Mouse (Mus musculus): ENCODE results near the gene Sphk2. TPM values are rescaled to one million over a fixed set of nuclear protein-coding genes. Genes with fewer than 3 reads are reported as not detected.

Sphk2 gene
- polyA plus RNA-seq, 1 experiment from 2014 or later = 38.9 TPM

- Histone ChIP-seq H3K9me3 (replicated peaks; ENCODE audit: control insufficient read depth, low read length) (no peaks in the 10 kb centered on the region), H3K27me3 (ENCODE audit: control insufficient read depth, insufficient read depth, low read length) (peaks cover 14% of the 10 kb centered on the region; the same call in 1 of the 2 replicates), H3K4me3 (replicated peaks; ENCODE audit: low read length) (peak overlapping the region; percentile 71), H3K9ac (ENCODE audit: low read length) (peak overlapping the region; percentile 77), H3K4me1 (ENCODE audit: control insufficient read depth, insufficient read depth, low read length) (peaks cover 43% of the 10 kb centered on the region), H3K27ac (ENCODE audit: low read length) (peak overlapping the region; percentile 90), H3K4me2 (ENCODE audit: low read depth, low read length) (peak overlapping the region; percentile 93), H3K36me3 (ENCODE audit: control insufficient read depth, insufficient read depth, low read length) (no peaks in the 10 kb centered on the region)
- under 1% methylated on average over 13 of the region's 13 CpGs for WGBS
- ATAC-seq (ENCODE audit: insufficient read depth, low FRiP score) = peak; percentile 54
Observed at GRCm38 (mm10) chr7:45704046-45704559, 13.7 kb downstream of the Sphk2 start.

GRCm38 (mm10) chr7:45703521-45704033, 14.2 kb downstream of the Sphk2 start:
- no peaks in the 10 kb centered on the region for H3K9me3 ChIP-seq (replicated peaks; ENCODE audit: control insufficient read depth, low read length)
- peaks cover 19% of the 10 kb centered on the region; the same call in 1 of the 2 replicates for H3K27me3 ChIP-seq (ENCODE audit: control insufficient read depth, insufficient read depth, low read length)
- H3K27ac ChIP-seq (ENCODE audit: low read length) = peak overlapping the region; percentile 90
- peak overlapping the region; percentile 77 for H3K9ac ChIP-seq (ENCODE audit: low read length)
- no peak for ATAC-seq (ENCODE audit: insufficient read depth, low FRiP score)
- WGBS = 38% methylated on average over 12 of the region's 12 CpGs
- peaks cover 43% of the 10 kb centered on the region for H3K4me1 ChIP-seq (ENCODE audit: control insufficient read depth, insufficient read depth, low read length)
- peak overlapping the region; percentile 71 for H3K4me3 ChIP-seq (replicated peaks; ENCODE audit: low read length)
- H3K4me2 ChIP-seq (ENCODE audit: low read depth, low read length) = peak overlapping the region; percentile 93
- H3K36me3 ChIP-seq (ENCODE audit: control insufficient read depth, insufficient read depth, low read length) = no peaks in the 10 kb centered on the region

GRCm38 (mm10) chr7:45702809-45703520, 14.8 kb downstream of the Sphk2 start:
- Histone ChIP-seq H3K9me3 (replicated peaks; ENCODE audit: control insufficient read depth, low read length) (no peaks in the 10 kb centered on the region), H3K27ac (ENCODE audit: low read length) (no peak overlapping the region), H3K27me3 (ENCODE audit: control insufficient read depth, insufficient read depth, low read length) (peaks cover 20% of the 10 kb centered on the region; the same call in 1 of the 2 replicates), H3K36me3 (ENCODE audit: control insufficient read depth, insufficient read depth, low read length) (no peaks in the 10 kb centered on the region), H3K4me1 (ENCODE audit: control insufficient read depth, insufficient read depth, low read length) (peaks cover 37% of the 10 kb centered on the region), H3K9ac (ENCODE audit: low read length) (no peak overlapping the region), H3K4me3 (replicated peaks; ENCODE audit: low read length) (no peak overlapping the region), H3K4me2 (ENCODE audit: low read depth, low read length) (no peak overlapping the region)
- ATAC-seq (ENCODE audit: insufficient read depth, low FRiP score) = no peak
- 87% methylated on average over 17 of the region's 17 CpGs for WGBS

- Histone ChIP-seq H3K4me3 (replicated peaks; ENCODE audit: low read length) (no peak overlapping the region), H3K27me3 (ENCODE audit: control insufficient read depth, insufficient read depth, low read length) (peaks cover 20% of the 10 kb centered on the region; the same call in 1 of the 2 replicates), H3K4me1 (ENCODE audit: control insufficient read depth, insufficient read depth, low read length) (peaks cover 33% of the 10 kb centered on the region), H3K36me3 (ENCODE audit: control insufficient read depth, insufficient read depth, low read length) (no peaks in the 10 kb centered on the region), H3K27ac (ENCODE audit: low read length) (no peak overlapping the region), H3K9ac (ENCODE audit: low read length) (no peak overlapping the region), H3K9me3 (replicated peaks; ENCODE audit: control insufficient read depth, low read length) (no peaks in the 10 kb centered on the region), H3K4me2 (ENCODE audit: low read depth, low read length) (no peak overlapping the region)
- ATAC-seq (ENCODE audit: insufficient read depth, low FRiP score) = no peak
- WGBS = 94% methylated on average over 11 of the region's 11 CpGs
Observed at GRCm38 (mm10) chr7:45702316-45702715, 15.5 kb downstream of the Sphk2 start.

GRCm38 (mm10) chr7:45701607-45702006, 16.2 kb downstream of the Sphk2 start:
- Histone ChIP-seq H3K36me3 (ENCODE audit: control insufficient read depth, insufficient read depth, low read length) (no peaks in the 10 kb centered on the region), H3K4me1 (ENCODE audit: control insufficient read depth, insufficient read depth, low read length) (peaks cover 28% of the 10 kb centered on the region), H3K27me3 (ENCODE audit: control insufficient read depth, insufficient read depth, low read length) (peaks cover 20% of the 10 kb centered on the region; the same call in 1 of the 2 replicates), H3K4me2 (ENCODE audit: low read depth, low read length) (0 out of 2 replicates have a peak overlapping the region, but pooled peaks have one; percentile 57), H3K4me3 (replicated peaks; ENCODE audit: low read length) (0 out of 2 replicates have a peak overlapping the region, but pooled peaks have one; percentile 40), H3K9me3 (replicated peaks; ENCODE audit: control insufficient read depth, low read length) (no peaks in the 10 kb centered on the region), H3K9ac (ENCODE audit: low read length) (no peak overlapping the region), H3K27ac (ENCODE audit: low read length) (no peak overlapping the region)
- whole genome bisulfite sequencing = 88% methylated on average over 11 of the region's 11 CpGs
- ATAC-seq (ENCODE audit: insufficient read depth, low FRiP score) = no peak

GRCm38 (mm10) chr7:45701072-45701471, 16.7 kb downstream of the Sphk2 start:
- 36% methylated on average over 11 of the region's 11 CpGs for WGBS

GRCm38 (mm10) chr7:45700301-45701015, 17.3 kb downstream of the Sphk2 start:
- Histone ChIP-seq H3K36me3 (ENCODE audit: control insufficient read depth, insufficient read depth, low read length) (no peaks in the 10 kb centered on the region), H3K4me3 (replicated peaks; ENCODE audit: low read length) (peak overlapping the region; percentile 40), H3K9ac (ENCODE audit: low read length) (peak overlapping the region; percentile 54), H3K27ac (ENCODE audit: low read length) (no peak overlapping the region), H3K27me3 (ENCODE audit: control insufficient read depth, insufficient read depth, low read length) (peaks cover 20% of the 10 kb centered on the region; the same call in 1 of the 2 replicates), H3K4me1 (ENCODE audit: control insufficient read depth, insufficient read depth, low read length) (peaks cover 19% of the 10 kb centered on the region), H3K4me2 (ENCODE audit: low read depth, low read length) (peak overlapping the region; percentile 57), H3K9me3 (replicated peaks; ENCODE audit: control insufficient read depth, low read length) (no peaks in the 10 kb centered on the region)
- 2% methylated on average over 20 of the region's 20 CpGs for WGBS
- no peak for ATAC-seq (ENCODE audit: insufficient read depth, low FRiP score)

More at GRCm38 (mm10) chr7:45701072-45701471, 16.7 kb downstream of the Sphk2 start:
- H3K4me2 ChIP-seq (ENCODE audit: low read depth, low read length) = peak overlapping the region; percentile 57
- H3K4me3 ChIP-seq (replicated peaks; ENCODE audit: low read length) = peak overlapping the region; percentile 40
- no peaks in the 10 kb centered on the region for H3K36me3 ChIP-seq (ENCODE audit: control insufficient read depth, insufficient read depth, low read length)
- H3K4me1 ChIP-seq (ENCODE audit: control insufficient read depth, insufficient read depth, low read length) = peaks cover 25% of the 10 kb centered on the region
- ATAC-seq (ENCODE audit: insufficient read depth, low FRiP score) = no peak
- H3K9ac ChIP-seq (ENCODE audit: low read length) = peak overlapping the region; percentile 54
- peak overlapping the region; percentile 5; the same call in 1 of the 2 replicates for H3K27ac ChIP-seq (ENCODE audit: low read length)
- peaks cover 20% of the 10 kb centered on the region; the same call in 1 of the 2 replicates for H3K27me3 ChIP-seq (ENCODE audit: control insufficient read depth, insufficient read depth, low read length)
- no peaks in the 10 kb centered on the region for H3K9me3 ChIP-seq (replicated peaks; ENCODE audit: control insufficient read depth, low read length)

- 2% methylated on average over 36 of the region's 36 CpGs for WGBS
- no peaks in the 10 kb centered on the region for H3K9me3 ChIP-seq (replicated peaks; ENCODE audit: control insufficient read depth, low read length)
- no peak for ATAC-seq (ENCODE audit: insufficient read depth, low FRiP score)
- H3K9ac ChIP-seq (ENCODE audit: low read length) = peak within 1 kb of the TSS; percentile 54
- H3K36me3 ChIP-seq (ENCODE audit: control insufficient read depth, insufficient read depth, low read length) = no peaks in the 10 kb centered on the region
- H3K4me3 ChIP-seq (replicated peaks; ENCODE audit: low read length) = peak within 1 kb of the TSS; percentile 40
- H3K27ac ChIP-seq (ENCODE audit: low read length) = no peak within 1 kb of the TSS
- H3K27me3 ChIP-seq (ENCODE audit: control insufficient read depth, insufficient read depth, low read length) = peaks cover 20% of the 10 kb centered on the region; the same call in 1 of the 2 replicates
- peak within 1 kb of the TSS; percentile 57 for H3K4me2 ChIP-seq (ENCODE audit: low read depth, low read length)
- H3K4me1 ChIP-seq (ENCODE audit: control insufficient read depth, insufficient read depth, low read length) = peaks cover 18% of the 10 kb centered on the region
Observed at GRCm38 (mm10) chr7:45699523-45700141, 18.2 kb downstream of the Sphk2 start, which contains the start of gene Car11. TSS of gene Car11 (plus strand) at chr7:45699843.
